Mouse (Mus musculus) megakaryocyte-erythroid progenitor cell, adult 5-6 weeks (primary cell): ENCODE data around the gene Crip2. TPM values are rescaled to one million over a fixed set of nuclear protein-coding genes. Genes with fewer than 3 reads are reported as not detected.
A peak's percentile ranks its signal among the peaks of the same experiment; 100 is the strongest.

Experiments used
- ATAC-seq: replicated peaks from 2 replicates; pipeline ENCODE4 v1.8.0; 2016; ENCODE audit warnings: mild to moderate bottlenecking, inconsistent platforms; ENCODE audit not compliant: severe bottlenecking, poor library complexity, low FRiP score, low TSS enrichment
- total RNA-seq, 2 experiments: library from RNA; stranded (forward) in 1 of 2; stranded (reverse) in 1 of 2; fragments of 200-1000, 215-1000 nt in 1 of 2; fragments of >200 nt in 1 of 2; fragmentation: Nextera tagmentation in 1 of 2; gene quantifications; 2 replicates each; pipeline ENCODE4 v1.2.3; 2014 to 2017

Gene Crip2
- total RNA-seq, 2 experiments from 2014 or later, result 18.2 to 26.1 TPM

DNA sequence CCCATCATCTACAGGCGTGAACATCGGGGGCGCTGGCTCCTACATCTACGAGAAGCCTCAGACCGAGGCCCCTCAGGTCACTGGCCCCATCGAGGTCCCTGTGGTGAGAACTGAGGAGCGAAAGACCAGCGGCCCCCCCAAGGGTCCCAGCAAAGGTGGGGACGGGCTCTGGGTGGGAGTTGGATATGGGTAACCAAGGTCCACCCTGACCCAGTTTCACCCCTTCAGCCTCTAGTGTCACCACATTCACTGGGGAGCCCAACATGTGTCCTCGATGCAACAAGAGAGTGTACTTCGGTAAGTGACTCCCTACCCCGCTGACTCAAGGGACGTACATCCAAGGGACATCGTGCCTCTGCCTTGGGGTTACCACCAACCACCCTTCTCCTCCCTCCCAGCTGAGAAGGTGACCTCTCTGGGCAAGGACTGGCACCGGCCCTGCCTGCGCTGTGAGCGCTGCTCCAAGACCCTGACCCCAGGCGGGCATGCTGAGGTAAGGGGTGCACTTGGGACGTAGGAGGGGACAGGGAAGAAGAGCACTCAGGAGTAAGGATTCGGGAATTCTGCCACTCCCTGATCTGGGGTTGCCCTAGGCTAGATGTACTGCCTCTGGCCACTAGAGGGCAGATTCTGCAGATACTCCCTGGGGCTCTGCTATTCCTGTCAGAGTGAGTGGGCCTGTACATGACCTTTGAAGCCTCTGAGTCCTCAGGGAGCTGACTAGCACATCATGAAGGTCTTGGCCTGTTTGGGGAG lies 4.1 kb downstream of the Crip2 start:
- ATAC-seq, result no peak

GRCm38 (mm10) chr12:113144886-113145285 lies 4.8 kb downstream of the Crip2 start:
- no peak for ATAC-seq

DNA sequence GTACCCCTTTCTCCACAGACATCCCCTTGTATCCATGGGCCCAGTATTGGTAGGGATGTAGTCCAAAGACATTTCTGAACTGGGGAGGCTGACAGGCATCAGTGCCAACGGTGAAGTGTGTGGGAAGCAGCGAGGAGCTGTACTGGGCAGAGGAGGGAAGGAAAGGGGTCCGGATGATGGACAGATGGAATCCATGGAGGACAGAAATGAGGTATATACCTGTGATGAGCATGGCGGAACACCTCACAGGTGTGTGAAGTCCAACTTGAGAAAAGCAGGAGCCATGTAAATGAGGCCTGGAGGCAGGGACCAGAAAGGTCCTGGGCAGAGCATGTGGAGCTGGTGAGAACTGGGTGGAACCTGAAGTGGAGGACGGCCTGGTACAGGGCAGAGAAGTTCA lies 5.6 kb downstream of the Crip2 start:
- no peak for ATAC-seq

- peak; percentile 39 for ATAC-seq
Observed at GRCm38 (mm10) chr12:113146112-113147057, 6.3 kb downstream of the Crip2 start, which contains the start of gene Crip1. Gene Crip1 (plus strand): TSS chr12:113146316.

DNA sequence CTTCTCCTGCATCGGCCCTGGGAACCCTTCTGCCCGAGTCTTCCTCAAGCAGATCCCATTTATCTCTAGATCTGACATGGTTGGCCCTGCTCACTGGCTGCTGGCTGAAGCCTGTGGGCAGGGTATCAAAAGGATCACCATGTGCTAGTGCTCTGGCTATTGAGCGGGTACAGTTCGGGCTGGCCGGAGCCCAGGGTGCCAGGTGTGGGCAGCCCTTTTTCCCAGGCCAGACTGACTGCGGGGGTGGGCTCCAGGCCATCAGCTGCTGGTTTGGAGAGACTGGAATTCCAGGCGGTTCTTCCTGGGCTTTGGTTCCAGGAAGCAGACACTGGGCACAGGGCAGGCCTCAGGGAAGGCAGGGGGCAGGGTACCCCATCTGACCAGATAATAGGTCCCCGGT lies 7.4 kb downstream of the Crip2 start:
- no peak for ATAC-seq

DNA sequence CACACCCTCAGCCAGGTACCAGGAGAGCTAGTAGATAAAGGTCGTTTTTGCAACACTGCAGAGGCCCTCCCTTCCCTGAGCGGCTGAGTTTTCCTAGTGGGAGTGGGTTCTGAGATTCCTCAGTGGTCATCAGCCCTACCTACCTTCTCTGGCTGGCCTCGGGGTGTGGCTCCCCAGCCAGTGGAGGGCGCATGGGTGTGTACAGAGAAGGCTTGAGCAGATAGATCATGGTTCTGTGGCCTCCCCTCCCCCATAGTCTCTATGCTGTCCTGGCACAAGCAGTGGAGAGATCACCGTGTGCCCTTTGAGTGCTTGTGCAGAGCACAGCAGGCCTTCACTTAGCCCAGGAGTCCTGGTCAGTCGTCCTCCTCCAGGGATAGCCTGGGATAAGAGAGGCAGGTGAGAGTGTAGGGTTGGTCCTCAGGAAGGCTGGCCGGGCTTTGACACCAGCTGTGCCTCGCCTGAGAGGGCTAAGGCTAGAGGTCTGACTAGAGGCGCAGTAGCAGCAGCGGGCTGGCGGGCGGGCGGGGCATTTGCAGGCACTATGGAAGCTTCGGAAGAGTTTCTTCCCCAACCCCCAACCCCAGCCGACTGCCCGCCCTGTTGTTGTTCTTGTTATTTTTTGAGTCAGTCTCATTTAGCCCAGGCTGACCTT lies 8.5 kb downstream of the Crip2 start:
- peak; percentile 30; the same call in 1 of the 2 replicates for ATAC-seq

GRCm38 (mm10) chr12:113149341-113149740 lies 9.3 kb downstream of the Crip2 start:
- no peak for ATAC-seq

DNA sequence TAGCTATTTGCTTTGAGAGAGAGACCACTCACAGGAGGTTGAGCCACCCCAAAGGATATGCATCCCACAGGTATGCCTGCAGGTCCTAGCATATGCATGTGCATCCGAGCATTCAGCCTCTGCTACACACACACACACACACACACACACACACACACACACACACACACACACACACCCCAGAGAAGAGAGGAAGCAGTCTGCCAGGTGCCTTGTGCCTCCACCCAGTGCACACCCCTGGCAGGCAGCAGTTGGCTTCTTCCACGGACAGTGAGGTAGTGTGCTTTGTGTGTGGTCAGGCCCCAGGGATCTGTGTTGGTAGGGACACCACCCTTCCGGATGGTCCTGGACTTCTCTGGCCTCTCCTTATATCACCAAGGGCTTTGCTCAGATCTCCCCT lies 9.9 kb downstream of the Crip2 start:
- ATAC-seq, result no peak

- ATAC-seq, result no peak
Observed at GRCm38 (mm10) chr12:113150591-113150990, 10.6 kb downstream of the Crip2 start.

GRCm38 (mm10) chr12:113151046-113151445 lies 11.0 kb downstream of the Crip2 start:
- no peak for ATAC-seq

DNA sequence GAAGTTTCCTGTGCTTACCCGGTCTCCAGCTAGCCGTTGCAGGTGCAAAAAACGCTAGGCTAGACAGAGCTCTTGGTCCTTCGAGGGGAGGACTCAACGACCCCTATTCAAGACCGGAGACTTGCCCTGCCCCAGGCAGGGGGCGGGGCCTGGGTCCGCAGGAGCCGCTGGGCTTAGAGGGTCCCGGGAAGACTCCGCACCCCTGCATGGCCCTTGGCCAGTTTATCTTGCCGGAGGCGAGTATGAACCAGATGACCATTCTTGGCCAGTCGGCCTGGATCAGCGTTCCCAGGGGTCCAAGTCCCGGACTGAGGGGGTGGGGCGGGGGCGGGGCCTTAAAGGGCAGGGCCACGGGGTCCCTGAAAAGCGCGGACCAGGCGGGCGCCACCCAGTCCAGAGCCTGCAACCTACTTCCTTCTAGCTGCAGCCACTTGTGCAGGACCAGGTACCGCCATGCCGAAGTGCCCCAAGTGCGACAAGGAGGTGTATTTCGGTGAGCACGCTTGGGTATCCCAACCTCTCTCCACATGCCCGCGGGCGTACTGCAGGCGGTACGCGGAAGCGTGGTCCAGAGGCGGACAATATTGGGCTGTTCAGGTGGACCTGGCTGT lies 11.7 kb downstream of the Crip2 start:
- no peak for ATAC-seq

GRCm38 (mm10) chr12:113152272-113152661 lies 12.2 kb downstream of the Crip2 start:
- no peak for ATAC-seq

GRCm38 (mm10) chr12:113152991-113153525 lies 13.0 kb downstream of the Crip2 start:
- ATAC-seq, result no peak

DNA sequence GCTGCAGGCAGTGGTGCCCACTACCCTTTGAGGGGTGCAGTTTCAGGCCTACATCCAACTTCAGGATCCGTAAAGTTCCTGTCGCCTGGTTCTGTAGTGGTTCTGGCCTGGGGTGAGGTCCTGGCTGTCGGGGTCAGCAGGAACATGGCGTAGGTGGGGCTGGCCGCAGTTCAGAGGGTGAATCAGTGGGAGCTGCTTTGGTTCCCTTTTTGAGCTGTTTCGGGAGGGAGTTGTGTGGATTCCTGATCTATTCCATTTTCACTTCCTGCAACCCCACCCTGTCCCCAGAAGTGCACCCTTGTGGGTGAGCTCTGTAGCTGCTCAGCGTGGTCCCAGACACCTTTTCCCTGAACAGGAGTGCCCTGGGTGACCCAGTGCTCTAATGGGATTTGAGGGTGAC lies 13.9 kb downstream of the Crip2 start:
- no peak for ATAC-seq

DNA sequence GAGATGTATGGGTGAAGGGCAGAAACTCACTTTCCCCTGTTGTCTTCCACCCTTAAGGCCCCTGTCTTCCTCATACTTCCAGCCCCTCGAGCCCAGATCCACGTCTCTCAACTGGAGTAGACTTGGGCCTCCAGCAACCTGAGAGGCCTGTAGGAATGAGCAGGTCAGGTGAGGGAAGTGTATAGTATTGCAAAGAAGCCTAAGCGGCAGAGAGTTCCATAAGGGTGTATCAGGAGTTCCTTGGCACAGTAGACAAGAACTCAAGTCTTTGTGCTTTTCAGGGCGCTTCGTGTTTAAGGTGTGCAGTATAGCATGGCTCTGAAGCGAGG lies 14.7 kb downstream of the Crip2 start:
- no peak for ATAC-seq

GRCm38 (mm10) chr12:113155076-113155771 lies 15.2 kb downstream of the Crip2 start:
- ATAC-seq, result 0 out of 2 replicates have a peak, but pooled peaks have one; percentile 0

- peak; percentile 90 for ATAC-seq
Observed at GRCm38 (mm10) chr12:113155887-113156539, 16.0 kb downstream of the Crip2 start, which contains the start of gene Tedc1. Gene Tedc1 (plus strand): TSS chr12:113156421.

- 0 out of 2 replicates have a peak, but pooled peaks have one; percentile 0 for ATAC-seq
Observed at GRCm38 (mm10) chr12:113156540-113156929, 16.5 kb downstream of the Crip2 start.
